Mouse (Mus musculus) lung, adult 2 months (tissue): Measurements from ENCODE around the gene CN725425.

Experiments used
- CTCF ChIP-seq: fragments of 200-500 bp; IDR thresholded peaks from 2 replicates; pipeline ENCODE4 v1.5.1; 2011; ENCODE audit warnings: mild to moderate bottlenecking, low read length, control low read depth; ENCODE audit not compliant: insufficient read depth
- POLR2A ChIP-seq: fragments of 200-500 bp; IDR thresholded peaks from 2 replicates; pipeline ENCODE4 v1.6.1; 2011; ENCODE audit warnings: low read depth, mild to moderate bottlenecking, control low read depth, low read length, borderline replicate concordance; ENCODE audit errors: extremely low read depth

DNA sequence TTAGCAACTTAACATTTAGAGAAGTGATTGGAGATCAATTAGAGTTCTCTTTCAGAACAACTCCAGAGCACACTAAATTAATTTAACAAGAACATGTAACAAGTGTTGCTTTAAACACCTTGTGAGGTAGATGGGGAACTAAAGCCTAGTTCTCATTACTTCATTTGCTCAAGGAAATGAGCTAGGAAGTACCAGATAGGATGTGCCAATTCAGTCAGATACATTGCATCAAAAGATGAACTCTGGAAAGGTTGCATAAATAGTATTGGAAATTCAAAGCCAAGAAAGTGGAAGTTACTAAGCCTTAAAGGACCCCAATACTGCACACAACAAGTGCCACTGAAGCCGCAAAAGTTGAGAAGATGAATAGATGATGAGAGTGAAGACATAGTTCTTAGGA, 3.2 kb downstream of the CN725425 start:
- TF ChIP-seq CTCF: no peak
- TF ChIP-seq POLR2A: no peak
